Mouse (Mus musculus): ENCODE measurements around the gene Pyroxd1. TPM values are rescaled to one million over a fixed set of nuclear protein-coding genes. Genes with fewer than 3 reads are reported as not detected.

The Pyroxd1 gene
- polyA plus RNA-seq (2015; fragmentation: Nextera tagmentation; extraction: Ambion mirVana): 21.6 and 26.8 TPM in 2 replicates

- no peaks in the 10 kb centered on the region for H3K27me3 ChIP-seq (replicated peaks; ENCODE audit: control insufficient read depth, insufficient read depth, low read length)
- peak within 1 kb of the TSS; percentile 88 for H3K4me3 ChIP-seq (replicated peaks; ENCODE audit: low read length)
- H3K4me2 ChIP-seq (ENCODE audit: low read length): peak within 1 kb of the TSS; percentile 68
- ATAC-seq: peak; percentile 96
- H3K9ac ChIP-seq (replicated peaks; ENCODE audit: low read depth, low read length): peak within 1 kb of the TSS; percentile 77
- no peaks in the 10 kb centered on the region for H3K9me3 ChIP-seq (ENCODE audit: control insufficient read depth, low read length)
- peaks cover 8% of the 10 kb centered on the region for H3K4me1 ChIP-seq (replicated peaks; ENCODE audit: control insufficient read depth, insufficient read depth, low read length)
- peak within 1 kb of the TSS; percentile 90 for H3K27ac ChIP-seq (ENCODE audit: low read length)
- H3K36me3 ChIP-seq (ENCODE audit: control insufficient read depth, insufficient read depth): peaks cover 8% of the 10 kb centered on the region; the same call in 1 of the 2 replicates
- under 1% methylated on average over 48 of the region's 48 CpGs for WGBS
These were observed at the start of gene Pyroxd1 for GRCm38 (mm10) chr6:142345440-142346038. Gene Pyroxd1, plus strand, starts transcription at chr6:142345654.

GRCm38 (mm10) chr6:142298098-142298497 is 47.4 kb upstream of the Pyroxd1 start, which contains the start of gene Iapp:
Gene Iapp, plus strand, starts transcription at chr6:142298423.
- Histone ChIP-seq H3K27ac (ENCODE audit: low read length) (no peak within 1 kb of the TSS), H3K4me2 (ENCODE audit: low read length) (no peak within 1 kb of the TSS), H3K4me3 (replicated peaks; ENCODE audit: low read length) (no peak within 1 kb of the TSS), H3K27me3 (replicated peaks; ENCODE audit: control insufficient read depth, insufficient read depth, low read length) (no peaks in the 10 kb centered on the region), H3K36me3 (ENCODE audit: control insufficient read depth, insufficient read depth) (no peaks in the 10 kb centered on the region), H3K9ac (replicated peaks; ENCODE audit: low read depth, low read length) (no peak within 1 kb of the TSS), H3K9me3 (ENCODE audit: control insufficient read depth, low read length) (no peaks in the 10 kb centered on the region), H3K4me1 (replicated peaks; ENCODE audit: control insufficient read depth, insufficient read depth, low read length) (no peaks in the 10 kb centered on the region)
- ATAC-seq: no peak
- WGBS: 60% methylated on average over 4 of the region's 4 CpGs

DNA sequence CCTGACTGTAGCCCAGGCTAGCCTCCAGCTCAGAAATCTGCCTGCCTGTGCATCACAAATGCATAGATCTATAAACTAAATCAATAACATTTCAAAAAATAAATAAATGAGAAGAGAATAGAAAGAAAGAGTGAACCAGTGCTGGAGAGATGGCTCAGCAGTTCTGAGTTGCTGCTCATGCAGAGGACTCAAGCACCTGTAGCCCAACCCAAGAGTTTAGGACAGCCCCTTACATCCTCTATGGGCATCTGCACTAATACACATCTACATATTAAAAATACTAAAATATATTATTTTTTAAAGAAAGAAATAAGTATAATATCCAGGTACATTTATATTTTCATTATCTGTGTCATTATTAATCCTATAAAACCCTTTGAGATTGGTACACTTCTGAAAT is 40.4 kb upstream of the Pyroxd1 start:
- Histone ChIP-seq H3K36me3 (ENCODE audit: control insufficient read depth, insufficient read depth) (no peaks in the 10 kb centered on the region), H3K4me2 (ENCODE audit: low read length) (no peak overlapping the region), H3K9me3 (ENCODE audit: control insufficient read depth, low read length) (no peaks in the 10 kb centered on the region), H3K4me3 (replicated peaks; ENCODE audit: low read length) (no peak overlapping the region), H3K9ac (replicated peaks; ENCODE audit: low read depth, low read length) (no peak overlapping the region), H3K27ac (ENCODE audit: low read length) (no peak overlapping the region), H3K27me3 (replicated peaks; ENCODE audit: control insufficient read depth, insufficient read depth, low read length) (no peaks in the 10 kb centered on the region), H3K4me1 (replicated peaks; ENCODE audit: control insufficient read depth, insufficient read depth, low read length) (no peaks in the 10 kb centered on the region)
- ATAC-seq: no peak

- no peaks in the 10 kb centered on the region for H3K36me3 ChIP-seq (ENCODE audit: control insufficient read depth, insufficient read depth)
- no peaks in the 10 kb centered on the region for H3K27me3 ChIP-seq (replicated peaks; ENCODE audit: control insufficient read depth, insufficient read depth, low read length)
- no peak overlapping the region for H3K4me3 ChIP-seq (replicated peaks; ENCODE audit: low read length)
- H3K4me2 ChIP-seq (ENCODE audit: low read length): no peak overlapping the region
- 80% methylated on average over 5 of the region's 5 CpGs for WGBS
- no peak overlapping the region for H3K27ac ChIP-seq (ENCODE audit: low read length)
- H3K4me1 ChIP-seq (replicated peaks; ENCODE audit: control insufficient read depth, insufficient read depth, low read length): no peaks in the 10 kb centered on the region
- H3K9me3 ChIP-seq (ENCODE audit: control insufficient read depth, low read length): no peaks in the 10 kb centered on the region
- ATAC-seq: no peak
- H3K9ac ChIP-seq (replicated peaks; ENCODE audit: low read depth, low read length): no peak overlapping the region
These were observed 31.2 kb upstream of the Pyroxd1 start for GRCm38 (mm10) chr6:142314285-142314684.

DNA sequence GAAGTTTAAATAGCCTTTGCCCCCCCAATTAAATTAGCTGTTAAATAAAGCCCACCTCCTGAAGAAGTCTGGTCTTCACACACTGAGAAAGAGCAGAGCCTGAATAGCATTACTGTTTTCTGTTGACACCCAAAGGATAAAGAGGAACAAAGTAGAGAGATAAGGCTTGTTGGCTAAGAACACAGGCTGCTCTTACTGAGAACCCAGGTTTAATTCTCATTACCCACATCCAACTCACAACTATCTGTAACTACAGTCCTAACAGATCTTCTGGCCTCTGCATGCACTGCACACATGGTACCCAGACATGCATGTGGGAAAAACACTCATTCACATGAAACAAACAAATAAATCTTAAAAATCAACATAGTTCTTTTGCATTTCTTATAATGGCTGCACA is 28.3 kb upstream of the Pyroxd1 start:
- no peak overlapping the region for H3K4me2 ChIP-seq (ENCODE audit: low read length)
- no peak overlapping the region for H3K4me3 ChIP-seq (replicated peaks; ENCODE audit: low read length)
- H3K9ac ChIP-seq (replicated peaks; ENCODE audit: low read depth, low read length): no peak overlapping the region
- H3K36me3 ChIP-seq (ENCODE audit: control insufficient read depth, insufficient read depth): no peaks in the 10 kb centered on the region
- H3K27ac ChIP-seq (ENCODE audit: low read length): no peak overlapping the region
- H3K9me3 ChIP-seq (ENCODE audit: control insufficient read depth, low read length): no peaks in the 10 kb centered on the region
- H3K27me3 ChIP-seq (replicated peaks; ENCODE audit: control insufficient read depth, insufficient read depth, low read length): no peaks in the 10 kb centered on the region
- ATAC-seq: no peak
- no peaks in the 10 kb centered on the region for H3K4me1 ChIP-seq (replicated peaks; ENCODE audit: control insufficient read depth, insufficient read depth, low read length)

DNA sequence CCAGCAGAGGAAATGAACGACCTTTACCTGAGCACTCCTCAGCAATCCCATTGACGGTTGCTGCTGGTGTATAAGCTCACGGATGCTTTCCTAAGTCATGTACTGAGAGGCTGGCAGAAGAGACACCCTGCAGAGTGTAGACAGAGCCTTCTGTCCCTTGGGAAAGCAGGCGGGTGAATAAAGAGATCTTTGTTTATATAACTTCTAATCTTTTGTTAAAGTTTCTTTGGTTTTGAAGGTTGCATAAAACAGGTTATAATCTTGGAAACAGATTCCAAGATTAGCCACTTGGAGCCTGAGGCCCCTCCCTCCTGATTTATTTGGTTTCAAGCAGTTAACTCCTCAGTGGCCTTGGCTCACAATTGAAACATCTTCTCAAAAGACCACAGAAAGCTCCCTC is 22.6 kb upstream of the Pyroxd1 start, which contains the start of gene Slco1a5:
Slco1a5 (minus strand) TSS at position 101 of the 400 bp plus-strand sequence.
- Histone ChIP-seq H3K4me1 (replicated peaks; ENCODE audit: control insufficient read depth, insufficient read depth, low read length) (no peaks in the 10 kb centered on the region), H3K27ac (ENCODE audit: low read length) (no peak within 1 kb of the TSS), H3K9ac (replicated peaks; ENCODE audit: low read depth, low read length) (no peak within 1 kb of the TSS), H3K27me3 (replicated peaks; ENCODE audit: control insufficient read depth, insufficient read depth, low read length) (no peaks in the 10 kb centered on the region), H3K4me2 (ENCODE audit: low read length) (no peak within 1 kb of the TSS), H3K36me3 (ENCODE audit: control insufficient read depth, insufficient read depth) (no peaks in the 10 kb centered on the region), H3K4me3 (replicated peaks; ENCODE audit: low read length) (no peak within 1 kb of the TSS), H3K9me3 (ENCODE audit: control insufficient read depth, low read length) (no peaks in the 10 kb centered on the region)
- 5% methylated on average over 4 of the region's 4 CpGs for WGBS
- no peak for ATAC-seq

- 85% methylated on average over 3 of the region's 3 CpGs for WGBS
These were observed 18.9 kb upstream of the Pyroxd1 start for GRCm38 (mm10) chr6:142326598-142326997.

GRCm38 (mm10) chr6:142329201-142329600 is 16.3 kb upstream of the Pyroxd1 start:
- H3K27me3 ChIP-seq (replicated peaks; ENCODE audit: control insufficient read depth, insufficient read depth, low read length): no peaks in the 10 kb centered on the region
- ATAC-seq: no peak
- no peaks in the 10 kb centered on the region for H3K36me3 ChIP-seq (ENCODE audit: control insufficient read depth, insufficient read depth)
- H3K4me1 ChIP-seq (replicated peaks; ENCODE audit: control insufficient read depth, insufficient read depth, low read length): no peaks in the 10 kb centered on the region
- no peak overlapping the region for H3K27ac ChIP-seq (ENCODE audit: low read length)
- WGBS: 43% methylated on average over 1 of the region's 1 CpGs
- H3K9me3 ChIP-seq (ENCODE audit: control insufficient read depth, low read length): no peaks in the 10 kb centered on the region
- H3K4me3 ChIP-seq (replicated peaks; ENCODE audit: low read length): no peak overlapping the region
- H3K4me2 ChIP-seq (ENCODE audit: low read length): no peak overlapping the region
- H3K9ac ChIP-seq (replicated peaks; ENCODE audit: low read depth, low read length): no peak overlapping the region

More at GRCm38 (mm10) chr6:142326598-142326997, 18.9 kb upstream of the Pyroxd1 start:
- no peak overlapping the region for H3K4me2 ChIP-seq (ENCODE audit: low read length)
- H3K4me1 ChIP-seq (replicated peaks; ENCODE audit: control insufficient read depth, insufficient read depth, low read length): no peaks in the 10 kb centered on the region
- H3K4me3 ChIP-seq (replicated peaks; ENCODE audit: low read length): no peak overlapping the region
- no peaks in the 10 kb centered on the region for H3K27me3 ChIP-seq (replicated peaks; ENCODE audit: control insufficient read depth, insufficient read depth, low read length)
- H3K27ac ChIP-seq (ENCODE audit: low read length): no peak overlapping the region
- no peak overlapping the region for H3K9ac ChIP-seq (replicated peaks; ENCODE audit: low read depth, low read length)
- H3K36me3 ChIP-seq (ENCODE audit: control insufficient read depth, insufficient read depth): no peaks in the 10 kb centered on the region
- ATAC-seq: no peak
- no peaks in the 10 kb centered on the region for H3K9me3 ChIP-seq (ENCODE audit: control insufficient read depth, low read length)

DNA sequence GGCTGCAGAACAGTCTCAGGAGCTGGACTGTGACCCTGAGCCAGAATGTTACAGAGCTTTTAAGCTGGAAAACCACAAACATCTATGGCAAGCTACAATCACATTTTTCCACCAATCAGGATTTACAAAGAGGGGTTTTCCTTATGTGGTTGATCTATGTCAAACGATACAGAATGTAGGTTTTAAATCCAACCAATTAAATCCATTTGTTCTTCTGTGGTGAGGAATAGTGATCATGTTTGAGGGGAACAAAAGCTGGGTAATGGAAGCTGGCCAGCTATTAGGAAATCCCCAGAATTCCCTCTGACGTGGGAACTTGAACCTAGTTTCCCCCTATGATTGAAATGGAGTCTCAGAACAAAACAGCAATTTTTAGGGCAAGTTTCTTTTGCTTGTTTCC is 6.5 kb upstream of the Pyroxd1 start:
- no peaks in the 10 kb centered on the region for H3K9me3 ChIP-seq (ENCODE audit: control insufficient read depth, low read length)
- H3K4me1 ChIP-seq (replicated peaks; ENCODE audit: control insufficient read depth, insufficient read depth, low read length): no peaks in the 10 kb centered on the region
- no peak overlapping the region for H3K27ac ChIP-seq (ENCODE audit: low read length)
- no peak overlapping the region for H3K4me3 ChIP-seq (replicated peaks; ENCODE audit: low read length)
- H3K9ac ChIP-seq (replicated peaks; ENCODE audit: low read depth, low read length): no peak overlapping the region
- ATAC-seq: no peak
- no peaks in the 10 kb centered on the region for H3K27me3 ChIP-seq (replicated peaks; ENCODE audit: control insufficient read depth, insufficient read depth, low read length)
- H3K36me3 ChIP-seq (ENCODE audit: control insufficient read depth, insufficient read depth): no peaks in the 10 kb centered on the region
- 49% methylated on average over 2 of the region's 2 CpGs for WGBS
- no peak overlapping the region for H3K4me2 ChIP-seq (ENCODE audit: low read length)

GRCm38 (mm10) chr6:142339576-142339975 is 5.9 kb upstream of the Pyroxd1 start:
- no peaks in the 10 kb centered on the region for H3K27me3 ChIP-seq (replicated peaks; ENCODE audit: control insufficient read depth, insufficient read depth, low read length)
- H3K36me3 ChIP-seq (ENCODE audit: control insufficient read depth, insufficient read depth): no peaks in the 10 kb centered on the region
- H3K4me1 ChIP-seq (replicated peaks; ENCODE audit: control insufficient read depth, insufficient read depth, low read length): no peaks in the 10 kb centered on the region
- no peak overlapping the region for H3K9ac ChIP-seq (replicated peaks; ENCODE audit: low read depth, low read length)
- no peaks in the 10 kb centered on the region for H3K9me3 ChIP-seq (ENCODE audit: control insufficient read depth, low read length)
- no peak overlapping the region for H3K27ac ChIP-seq (ENCODE audit: low read length)
- H3K4me2 ChIP-seq (ENCODE audit: low read length): no peak overlapping the region
- H3K4me3 ChIP-seq (replicated peaks; ENCODE audit: low read length): no peak overlapping the region
- ATAC-seq: no peak
- WGBS: 55% methylated on average over 2 of the region's 2 CpGs

All from forebrain, embryonic 16.5 days (tissue).